Mouse (Mus musculus): ENCODE results near the gene Hif1an.

DNA sequence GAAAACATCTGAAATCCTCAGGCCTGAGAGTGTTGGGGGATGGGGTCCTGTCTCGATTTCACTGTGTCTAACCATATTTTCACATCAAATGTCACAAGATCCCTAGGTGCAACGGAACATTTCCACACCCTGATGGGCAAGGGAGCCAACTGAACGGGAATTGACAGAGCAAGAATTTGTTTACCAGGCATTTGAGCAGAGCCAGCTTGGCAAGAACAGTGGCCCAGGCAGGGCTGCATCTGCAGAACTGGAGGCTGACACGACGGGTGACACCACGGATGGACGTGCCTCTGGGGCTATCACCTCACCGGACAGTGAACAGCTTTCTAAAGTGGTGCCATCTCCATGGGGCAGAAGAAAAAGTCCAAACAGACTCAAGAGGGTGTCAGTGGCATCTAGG, 25.2 kb upstream of the Hif1an start:
- TF ChIP-seq POLR2AphosphoS2 (IDR thresholded peaks at IDR 0.05; ENCODE audit: insufficient read length, low read depth) (no peak), POLR2A (IDR thresholded peaks at IDR 0.05; ENCODE audit: insufficient read length, low read depth) (no peak), E2F4 (IDR thresholded peaks at IDR 0.05; ENCODE audit: insufficient read depth) (no peak), USF1 (IDR thresholded peaks at IDR 0.05; ENCODE audit: low read depth) (no peak), SRF (IDR thresholded peaks at IDR 0.05; ENCODE audit: control insufficient read depth, insufficient read length, low read depth) (no peak), MAX (IDR thresholded peaks at IDR 0.05; ENCODE audit: low read depth) (no peak), MYOG (IDR thresholded peaks at IDR 0.05; ENCODE audit: control insufficient read depth in 1 of 3, insufficient read depth in 1 of 3, insufficient read length in 2 of 3, low read depth in 2 of 3) (no peak), TCF12 (IDR thresholded peaks at IDR 0.05; ENCODE audit: insufficient read depth, poor library complexity, severe bottlenecking) (no peak), TCF3 (IDR thresholded peaks at IDR 0.05; ENCODE audit: insufficient read length, low read depth) (no peak), MYOD1 (IDR thresholded peaks at IDR 0.05; ENCODE audit: control insufficient read depth in 1 of 3, insufficient read length in 2 of 3, low read depth in 2 of 3) (no peak), CEBPB (IDR thresholded peaks at IDR 0.05; ENCODE audit: insufficient read depth, poor library complexity, severe bottlenecking) (no peak)

All from myocyte (in vitro differentiated cells).